Mouse (Mus musculus) bone marrow, adult 2 months (tissue): ENCODE measurements around the gene Cacybp. TPM values are rescaled to one million over a fixed set of nuclear protein-coding genes. Genes with fewer than 3 reads are reported as not detected.

Experiments used
- H3K27ac ChIP-seq: fragments of 200-500 bp; 2 replicates; pipeline ENCODE4 v1.5.1; 2012; ENCODE audit warnings: low read depth, mild to moderate bottlenecking, control low read depth, inconsistent platforms, low read length; ENCODE audit not compliant: control insufficient read depth, poor library complexity, insufficient read depth
- H3K4me1 ChIP-seq: fragments of 200-500 bp; 2 replicates; pipeline ENCODE4 v1.6.1; 2011; ENCODE audit warnings: low read length; ENCODE audit not compliant: control insufficient read depth, insufficient read depth
- H3K4me3 ChIP-seq: fragments of 200-500 bp; replicated peaks from 2 replicates; pipeline ENCODE3; 2011; ENCODE audit warnings: mild to moderate bottlenecking, low read depth, low read length, control low read depth; ENCODE audit not compliant: control insufficient read depth
- CTCF ChIP-seq: fragments of 200-500 bp; IDR thresholded peaks from 2 replicates; pipeline ENCODE4 v1.5.1; 2011; ENCODE audit warnings: low read length, control low read depth; ENCODE audit not compliant: control insufficient read depth, insufficient read depth
- POLR2A ChIP-seq: fragments of 200-500 bp; IDR thresholded peaks from 2 replicates; pipeline ENCODE4 v1.6.1; 2011; ENCODE audit warnings: low read depth, mild to moderate bottlenecking, control low read depth, low read length, borderline replicate concordance; ENCODE audit not compliant: control insufficient read depth
- WGBS: fragments of 180-500 bp; shearing (Covaris S2); methylation state at CpG from one replicate; pipeline ENCODE4 v1.1.7; 2018; 5-methylcytosine and 5-hydroxymethylcytosine counted together
- polyA plus RNA-seq: library from polyadenylated mRNA; stranded (reverse); fragments of >200 nt; gene quantifications from 2 replicates; pipeline ENCODE4 v1.2.4, GENCODE M21; 2011; ENCODE audit warnings: low replicate concordance; ENCODE audit not compliant: missing spikeins, insufficient read depth, insufficient read length

Cacybp gene
- polyA plus RNA-seq, 1 experiment = 60.0 TPM

DNA sequence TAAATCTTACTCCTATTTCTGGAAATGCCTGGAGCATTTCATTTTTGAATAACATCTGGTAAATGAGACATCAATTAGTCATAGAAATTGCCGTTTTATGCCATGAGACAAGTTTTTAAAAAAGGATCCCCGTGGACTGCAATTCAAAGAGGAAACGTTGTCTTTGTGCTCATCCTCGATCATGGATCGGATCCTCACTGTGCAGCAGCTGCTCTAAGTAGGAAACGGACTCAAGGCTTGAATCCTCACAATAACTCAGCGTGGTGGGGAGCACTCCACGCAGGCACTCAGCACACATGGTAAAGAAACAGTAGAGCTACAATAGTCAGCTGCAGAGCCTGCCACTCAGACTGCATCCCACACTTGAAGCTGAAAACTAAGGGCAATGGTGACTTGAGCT, 35.8 kb downstream of the Cacybp start:
- no peaks in the 10 kb centered on the region for H3K4me1 ChIP-seq
- no peak overlapping the region for H3K4me3 ChIP-seq
- H3K27ac ChIP-seq = no peak overlapping the region
- no peak for TF ChIP-seq POLR2A
- TF ChIP-seq CTCF = no peak
- 83% methylated on average over 8 of the region's 8 CpGs for WGBS

- Histone ChIP-seq H3K27ac (no peak overlapping the region), H3K4me1 (no peaks in the 10 kb centered on the region), H3K4me3 (no peak overlapping the region)
- TF ChIP-seq CTCF (no peak), POLR2A (no peak)
- WGBS = 82% methylated on average over 4 of the region's 5 CpGs
These were observed 46.1 kb downstream of the Cacybp start for GRCm38 (mm10) chr1:160166600-160166999.

- 88% methylated on average over 2 of the region's 2 CpGs for WGBS
- TF ChIP-seq POLR2A (no peak), CTCF (no peak)
These were observed 54.5 kb downstream of the Cacybp start for GRCm38 (mm10) chr1:160158190-160158589.

GRCm38 (mm10) chr1:160153480-160153879, 59.2 kb downstream of the Cacybp start, which contains the start of gene Tnn:
Gene Tnn, minus strand, starts transcription at chr1:160153580.
- no peaks in the 10 kb centered on the region for H3K4me1 ChIP-seq
- H3K27ac ChIP-seq = no peak within 1 kb of the TSS
- H3K4me3 ChIP-seq = no peak within 1 kb of the TSS
- WGBS = 57% methylated on average over 8 of the region's 8 CpGs
- no peak for TF ChIP-seq POLR2A
- TF ChIP-seq CTCF = no peak

More at GRCm38 (mm10) chr1:160158190-160158589, 54.5 kb downstream of the Cacybp start:
- H3K4me3 ChIP-seq = no peak overlapping the region
- no peaks in the 10 kb centered on the region for H3K4me1 ChIP-seq
- H3K27ac ChIP-seq = no peak overlapping the region

Other genes starting within 250 kb of the Cacybp start
- gene 4930523C07Rik, start 168.5 kb downstream of the Cacybp start, polyA plus RNA-seq = 70.1 and 95.2 TPM in 2 replicates
- 0.23 TPM in 1 of 2 replicates, not detected in the other for gene Tnn, start 59.3 kb downstream of the Cacybp start, polyA plus RNA-seq
- gene Mrps14, start 17.7 kb downstream of the Cacybp start, polyA plus RNA-seq = 26.7 and 35.4 TPM in 2 replicates